Mouse (Mus musculus): ENCODE data around the gene Exph5.

Gene Exph5

DNA sequence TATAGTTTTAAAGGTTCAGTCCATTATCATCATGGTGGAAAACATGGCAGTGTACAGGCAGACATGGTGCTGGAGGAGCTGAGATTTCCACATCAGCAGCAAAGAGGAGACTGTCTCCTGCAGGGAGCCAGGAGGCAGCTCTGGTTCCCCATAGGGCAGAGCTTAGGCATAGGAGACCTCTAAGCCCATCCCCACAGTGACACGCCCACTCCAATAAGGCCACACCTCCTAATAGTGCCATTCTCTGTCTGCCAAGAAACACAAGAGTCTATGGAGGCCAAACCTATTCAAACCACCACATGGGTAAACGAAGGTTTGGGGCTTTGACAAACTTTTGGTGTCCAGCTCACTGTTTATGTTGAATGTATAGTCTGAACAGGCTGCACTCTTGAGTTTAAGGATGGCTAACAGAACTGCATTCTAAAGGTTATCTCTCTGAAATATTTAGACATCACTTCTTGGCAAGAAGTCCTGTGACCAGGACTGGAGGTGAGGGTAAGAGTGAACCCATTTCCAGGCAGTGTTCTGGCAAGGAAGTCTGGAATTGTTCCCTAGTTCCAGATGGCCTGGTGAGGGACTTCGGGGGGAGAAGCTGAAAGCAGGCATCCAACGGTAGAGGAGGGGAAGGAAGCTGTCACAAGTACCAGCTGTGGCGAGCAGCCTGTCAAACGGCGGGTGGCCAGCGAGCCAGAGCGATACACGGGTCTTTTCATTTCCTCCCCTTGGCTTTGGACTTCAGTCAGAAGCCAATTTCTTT lies 19.6 kb downstream of the Exph5 start:
- in situ Hi-C loops (cut with MboI, MseI): no loop called here

DNA sequence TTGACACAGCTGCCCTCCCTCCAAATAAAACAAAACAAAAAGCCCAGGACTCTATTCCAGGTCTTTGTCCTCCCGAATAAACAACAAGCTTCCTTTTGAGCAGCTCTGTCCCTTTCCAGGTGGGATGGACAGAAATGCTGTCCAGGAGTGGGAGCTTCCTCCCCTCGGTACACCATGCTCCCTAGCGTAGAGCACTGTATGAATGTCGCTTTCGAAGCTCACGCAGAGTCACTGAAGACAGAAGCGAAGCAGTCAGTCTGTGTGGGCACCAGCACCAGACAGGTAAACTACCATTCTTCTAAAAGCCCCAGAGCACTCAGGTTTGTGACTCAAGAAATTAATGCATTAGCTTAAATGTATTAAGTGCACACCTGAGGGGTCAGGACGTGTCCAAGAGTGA lies 20.2 kb downstream of the Exph5 start:
- in situ Hi-C loops (cut with MboI, MseI): no loop called here

DNA sequence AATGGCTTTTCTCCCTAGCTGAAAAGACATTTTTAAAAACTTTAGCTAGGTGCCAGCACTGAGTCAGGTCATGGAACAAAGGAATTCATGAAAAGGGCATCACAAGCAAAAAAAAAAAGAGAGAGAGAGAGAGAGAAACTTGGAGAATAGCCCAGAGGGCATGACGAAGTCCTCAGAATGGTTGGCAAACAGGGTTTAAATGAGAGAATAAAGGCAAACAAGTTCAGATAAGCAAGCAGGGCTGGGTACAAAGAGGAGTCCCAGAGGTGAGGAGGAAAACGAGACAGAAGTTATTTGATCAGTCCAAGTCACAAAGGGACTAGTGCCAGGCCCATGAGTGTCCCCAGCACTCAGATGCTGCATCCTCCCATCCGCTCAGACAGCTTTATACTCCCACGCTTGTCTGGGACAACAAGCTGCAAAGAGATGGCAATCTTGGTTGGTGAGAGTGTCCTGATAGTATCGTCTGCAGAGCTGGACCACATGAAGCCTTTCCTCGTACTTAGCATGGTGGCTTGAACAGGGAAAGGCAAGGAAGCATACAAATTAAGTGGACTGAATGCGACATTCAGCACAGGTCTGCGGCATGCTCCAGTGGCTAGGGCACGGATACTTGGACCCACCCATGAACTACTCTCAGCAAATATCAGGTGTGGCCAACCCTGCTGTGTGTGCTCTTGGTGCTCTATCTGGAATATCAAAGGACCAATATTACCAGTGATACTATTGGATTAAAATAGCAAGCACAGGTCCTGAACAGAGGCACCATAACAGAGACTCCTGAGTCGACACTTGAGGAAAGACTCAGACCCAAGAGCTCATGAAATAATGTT lies 22.2 kb downstream of the Exph5 start:
- in situ Hi-C loops (cut with MboI, MseI): no loop called here

- in situ Hi-C loops (cut with MboI, MseI): no loop called here
These were observed 24.1 kb downstream of the Exph5 start for GRCm38 (mm10) chr9:53325363-53326090.

DNA sequence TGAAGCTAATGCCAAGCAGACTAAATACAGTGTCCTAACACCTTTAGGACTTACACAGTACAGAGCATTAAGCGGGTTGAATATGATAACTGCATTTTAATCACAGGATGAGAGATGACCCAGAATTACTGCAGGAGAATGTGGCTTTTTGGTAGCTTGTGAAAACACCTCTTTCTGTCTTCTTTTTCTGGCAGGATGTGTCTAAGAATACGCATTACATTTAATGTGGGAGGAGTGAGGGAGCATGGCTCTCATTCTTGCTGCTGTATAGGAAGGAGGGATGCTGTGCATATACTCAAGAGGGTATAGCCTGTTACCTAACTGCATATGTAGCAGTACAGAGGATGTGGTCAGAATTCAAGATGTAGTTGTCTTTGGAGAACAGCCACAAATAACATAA lies 26.7 kb downstream of the Exph5 start:
- in situ Hi-C loops (cut with MboI, MseI): no loop called here

DNA sequence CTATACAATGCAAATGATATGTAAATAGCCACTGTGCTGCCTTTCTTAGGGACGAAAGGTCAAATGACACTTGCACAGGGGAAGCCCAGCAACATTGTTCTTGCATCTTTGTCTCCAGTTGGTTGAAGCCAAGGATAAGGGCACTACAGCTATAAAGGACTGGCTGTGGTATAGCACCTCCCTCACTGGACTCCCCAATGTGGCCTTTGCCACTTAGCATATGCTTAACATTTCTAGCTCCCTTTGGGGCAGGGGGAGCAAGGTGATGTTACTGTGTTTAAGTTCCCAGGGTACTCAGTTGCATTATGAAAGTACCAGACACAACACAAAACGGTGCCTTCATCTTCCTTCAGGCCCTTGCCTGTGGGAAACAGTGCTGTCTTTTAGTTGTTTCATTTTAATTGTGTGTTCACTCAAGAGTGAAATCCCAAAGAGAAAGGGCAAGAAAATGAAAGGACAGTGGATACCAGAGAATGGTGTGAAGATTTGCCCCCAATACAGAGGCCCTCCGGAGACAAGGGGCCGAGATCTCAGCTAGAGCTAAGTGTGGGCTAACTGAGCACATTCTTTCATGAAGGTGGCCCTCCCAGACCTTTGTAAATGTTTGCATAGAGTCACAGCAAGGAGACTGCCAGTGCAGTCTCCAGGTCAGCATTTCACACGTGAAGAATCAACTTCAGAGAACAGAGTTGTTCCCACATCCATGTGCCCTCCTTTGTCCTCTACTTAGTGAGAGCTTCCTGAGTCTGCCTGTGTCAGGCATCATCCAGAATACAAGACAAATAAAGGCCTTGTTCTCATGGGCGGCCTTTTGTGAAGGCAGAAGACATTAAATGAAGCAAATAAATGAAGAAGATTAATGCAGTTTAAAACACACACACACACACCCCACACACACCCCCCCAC lies 28.1 kb downstream of the Exph5 start:
- in situ Hi-C loops (cut with MboI, MseI): no loop called here

GRCm38 (mm10) chr9:53330247-53330646 lies 28.8 kb downstream of the Exph5 start:
- in situ Hi-C loops (cut with MboI, MseI): no loop called here

DNA sequence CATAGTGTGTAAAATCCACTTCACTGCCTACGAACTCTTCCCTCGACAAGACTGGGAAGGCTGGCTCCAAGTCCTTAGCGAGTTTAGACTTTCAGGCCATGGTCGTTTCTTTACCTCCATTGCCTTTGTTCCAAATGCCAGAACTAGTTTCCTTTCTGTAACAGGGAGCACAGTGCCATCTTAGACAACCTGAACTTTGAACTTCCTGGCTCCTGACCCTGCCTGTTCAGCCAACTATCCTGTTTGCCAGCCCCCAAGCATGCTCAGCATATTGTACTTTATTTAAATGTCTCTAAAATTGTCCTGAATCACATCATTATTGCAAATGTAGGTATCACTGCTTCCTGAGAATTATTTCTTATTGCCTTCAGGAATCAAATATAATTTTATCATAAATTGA lies 32.0 kb downstream of the Exph5 start:
- in situ Hi-C loops (cut with MboI, MseI): no loop called here

DNA sequence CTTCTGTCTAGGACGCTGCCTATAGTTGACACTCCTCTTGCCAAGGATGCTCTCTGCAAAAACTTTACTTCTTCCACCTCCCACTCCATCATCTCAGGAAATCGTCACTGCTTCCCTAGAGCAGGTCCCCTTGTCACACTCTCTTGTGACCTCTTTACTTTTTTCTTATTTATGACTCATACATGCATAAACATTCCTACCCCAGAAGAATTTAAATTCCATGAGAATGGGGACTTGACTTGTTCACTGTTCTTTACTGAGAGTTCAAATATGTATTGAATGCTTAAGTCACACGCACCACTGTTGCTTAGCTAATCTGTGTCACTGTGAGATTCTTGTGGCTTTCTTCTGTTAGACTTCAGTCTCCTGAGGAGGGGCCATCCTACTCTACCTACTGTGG lies 33.7 kb downstream of the Exph5 start:
- in situ Hi-C loops (cut with MboI, MseI): no loop called here

DNA sequence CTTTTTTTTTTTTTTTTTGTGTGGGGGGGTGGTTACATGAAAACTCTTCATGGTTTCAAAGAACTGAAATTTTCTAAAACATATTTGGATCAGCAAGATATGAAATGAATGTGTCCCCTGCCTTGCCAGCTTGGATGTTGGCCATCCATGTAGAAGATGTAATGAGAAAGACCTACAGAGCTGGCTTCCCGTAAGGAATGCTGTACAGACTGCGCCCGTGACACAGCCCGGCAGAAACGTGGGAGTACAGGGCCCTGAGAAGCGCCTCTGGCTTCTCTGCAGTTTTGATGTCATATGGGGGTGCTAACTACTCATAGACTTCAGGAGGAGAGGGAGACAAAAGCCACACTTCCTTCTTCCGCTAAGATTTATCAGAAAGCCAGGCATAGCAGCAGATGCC lies 38.1 kb downstream of the Exph5 start:
- in situ Hi-C loops (cut with MboI, MseI): no loop called here

DNA sequence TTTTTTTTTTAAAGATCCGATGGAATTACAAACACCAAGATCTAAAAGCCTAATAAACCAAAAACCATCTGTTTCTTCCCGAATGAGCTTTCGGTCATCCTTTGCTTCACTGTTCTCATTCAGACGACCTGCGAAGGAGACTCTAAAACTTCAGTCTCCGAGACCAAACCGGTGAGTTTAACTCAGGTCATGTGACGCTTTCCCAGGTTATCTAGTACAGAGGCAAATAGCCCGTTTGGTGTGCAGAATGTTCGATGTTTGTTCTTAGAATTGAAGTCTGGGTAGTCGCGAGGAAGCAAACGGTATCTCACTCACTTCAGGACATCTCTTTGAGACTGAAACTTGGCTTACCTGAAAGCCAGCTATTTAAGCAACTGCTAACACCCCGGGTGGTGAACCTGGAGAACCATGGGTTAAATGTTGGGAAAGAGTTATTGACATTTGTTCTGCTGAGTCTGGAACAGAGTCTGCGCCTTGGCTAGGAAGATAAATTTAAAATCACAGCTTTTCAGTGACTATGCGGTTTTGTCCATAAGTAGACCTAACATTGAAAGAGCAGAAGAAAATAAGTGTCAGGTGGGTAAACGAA lies 39.0 kb downstream of the Exph5 start:
- in situ Hi-C loops (cut with MboI, MseI): no loop called here

GRCm38 (mm10) chr9:53340969-53341368 lies 39.5 kb downstream of the Exph5 start:
- in situ Hi-C loops (cut with MboI, MseI): no loop called here

- in situ Hi-C loops (cut with MboI, MseI): no loop called here
These were observed 40.5 kb downstream of the Exph5 start for GRCm38 (mm10) chr9:53341981-53342380.

- in situ Hi-C loops (cut with MboI, MseI): no loop called here
These were observed 43.4 kb downstream of the Exph5 start for GRCm38 (mm10) chr9:53344646-53345432.

DNA sequence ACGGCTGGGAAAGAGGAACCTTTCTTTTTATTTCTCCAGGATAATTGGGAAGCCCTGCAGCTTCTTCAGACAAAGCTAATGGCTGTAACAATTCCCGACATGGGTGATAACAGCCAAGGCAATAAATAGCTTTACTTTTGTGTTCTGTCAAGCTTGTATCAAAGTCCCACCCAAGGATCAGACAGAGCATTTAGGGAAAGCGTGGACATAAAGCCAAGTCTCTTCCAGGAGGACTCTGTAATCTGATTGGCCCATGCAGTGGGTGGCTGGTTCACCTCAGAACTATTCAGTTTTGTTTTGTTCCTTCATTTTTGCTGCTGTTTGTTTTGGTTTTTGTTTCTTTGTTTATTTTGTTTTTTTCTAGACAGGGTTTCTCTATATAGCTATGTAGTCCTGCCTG lies 44.3 kb downstream of the Exph5 start:
- in situ Hi-C loops (cut with MboI, MseI): no loop called here

DNA sequence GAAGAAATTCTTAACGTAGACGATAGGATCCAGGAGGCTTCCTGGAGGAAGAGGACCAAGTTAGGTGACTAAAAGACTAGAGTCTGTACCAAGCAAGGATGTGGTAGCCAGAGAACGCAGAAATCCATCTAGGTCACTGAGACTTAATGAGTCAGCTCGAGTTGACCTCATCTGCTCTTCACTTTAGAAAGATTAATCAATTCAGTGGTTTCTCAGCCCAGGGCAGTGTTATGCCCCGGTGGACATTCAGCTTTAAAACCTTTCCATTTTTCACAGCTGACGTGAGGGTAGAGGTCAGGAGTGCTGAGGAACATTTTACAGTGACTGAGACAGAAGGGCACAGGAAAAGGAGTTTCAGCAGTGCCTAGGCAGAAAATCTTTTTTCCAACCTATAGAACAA lies 44.9 kb downstream of the Exph5 start:
- in situ Hi-C loops (cut with MboI, MseI): no loop called here

DNA sequence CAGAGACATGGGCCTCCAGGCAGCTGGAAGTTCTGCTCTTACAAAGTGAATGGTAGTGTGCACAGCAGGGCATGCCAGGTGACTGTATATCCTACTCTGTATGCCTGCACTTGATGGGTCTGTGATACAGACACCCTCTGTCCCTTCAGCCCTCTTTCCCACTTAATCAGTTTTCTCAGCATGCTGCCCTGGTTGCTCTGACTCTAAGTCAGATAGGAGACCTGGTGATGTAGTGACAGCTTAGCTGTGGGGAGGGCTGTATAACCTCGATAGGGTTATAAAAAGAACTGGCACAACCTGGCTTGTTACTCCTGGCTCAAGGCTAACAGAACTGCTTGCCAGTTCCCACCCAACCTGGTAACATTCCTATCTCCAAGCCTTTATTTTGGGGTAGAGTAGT lies 47.7 kb downstream of the Exph5 start:
- in situ Hi-C loops (cut with MboI, MseI): no loop called here

- in situ Hi-C loops (cut with MboI, MseI): loop anchor here in 1 of 2 experiments (10.0 kb wide), 1 partner anchor 1944 kb away; no protein-coding TSS in a partner anchor
These were observed 48.9 kb downstream of the Exph5 start for GRCm38 (mm10) chr9:53350331-53350730.

DNA sequence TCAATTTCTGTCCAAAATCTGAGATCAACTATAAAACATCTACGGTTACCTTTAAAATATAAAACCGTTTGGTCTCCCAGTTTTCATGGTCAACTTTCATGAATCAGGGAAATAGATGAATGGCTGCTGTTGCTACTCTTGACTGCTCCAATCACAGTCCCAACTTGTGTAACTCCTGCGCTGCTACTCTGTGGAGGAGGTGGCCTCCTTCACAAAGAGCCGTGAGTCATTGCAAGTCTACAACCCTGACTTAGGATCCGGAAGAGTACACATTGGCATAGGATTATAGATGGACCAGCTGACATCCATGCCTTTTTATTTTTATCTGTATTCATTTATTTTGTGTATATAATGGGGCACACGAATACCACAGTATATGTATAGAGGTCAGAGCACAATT lies 50.4 kb downstream of the Exph5 start:
- in situ Hi-C loops (cut with MboI, MseI): loop anchor here in 1 of 2 experiments (10.0 kb wide), 1 partner anchor 1943 kb away; no protein-coding TSS in a partner anchor

DNA sequence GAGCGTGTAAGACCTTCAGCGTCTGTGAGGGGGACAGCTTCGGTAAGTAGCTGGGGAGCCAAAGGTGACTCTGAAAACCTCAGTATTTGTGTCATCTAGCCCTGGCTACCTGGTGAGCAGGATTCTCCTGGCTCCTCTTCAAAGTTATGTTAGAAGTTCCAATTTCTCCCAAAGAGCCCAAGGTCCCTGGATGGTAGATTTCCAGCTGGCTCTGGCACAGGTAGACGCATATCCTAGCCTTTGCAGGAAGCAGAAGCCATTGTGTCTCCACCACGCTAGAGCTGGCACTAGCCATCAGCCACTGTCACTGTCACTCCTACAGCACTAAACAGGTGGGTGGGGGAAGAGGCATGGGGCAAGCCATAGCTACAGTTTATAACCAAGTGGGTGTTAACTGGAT lies 51.7 kb downstream of the Exph5 start:
- in situ Hi-C loops (cut with MboI, MseI): loop anchor here in 1 of 2 experiments (10.0 kb wide), 1 partner anchor 1942 kb away; no protein-coding TSS in a partner anchor
